Mouse (Mus musculus) central nervous system, embryonic 11.5 days (tissue): ENCODE measurements around the gene Sco1. TPM values are rescaled to one million over a fixed set of nuclear protein-coding genes. Genes with fewer than 3 reads are reported as not detected.

Experiments
- polyA plus RNA-seq: library from polyadenylated mRNA; depleted of rRNA; stranded (reverse); fragments of >200 nt; gene quantifications from 2 replicates; pipeline ENCODE4 v1.2.3, GENCODE M21; 2012; rRNA removed

The Sco1 gene
- 6.6 and 9.9 TPM in 2 replicates for polyA plus RNA-seq

GRCm38 (mm10) chr11:67052321-67052952 lies at the start of gene Sco1, which contains the start of gene Adprm:
Gene Sco1, plus strand, starts transcription at chr11:67052670.
Gene Adprm, minus strand, starts transcription at chr11:67052594.

GRCm38 (mm10) chr11:67024867-67025477 lies 27.5 kb upstream of the Sco1 start, which contains the start of gene Tmem220:
Gene Tmem220, plus strand, starts transcription at chr11:67025154.

DNA sequence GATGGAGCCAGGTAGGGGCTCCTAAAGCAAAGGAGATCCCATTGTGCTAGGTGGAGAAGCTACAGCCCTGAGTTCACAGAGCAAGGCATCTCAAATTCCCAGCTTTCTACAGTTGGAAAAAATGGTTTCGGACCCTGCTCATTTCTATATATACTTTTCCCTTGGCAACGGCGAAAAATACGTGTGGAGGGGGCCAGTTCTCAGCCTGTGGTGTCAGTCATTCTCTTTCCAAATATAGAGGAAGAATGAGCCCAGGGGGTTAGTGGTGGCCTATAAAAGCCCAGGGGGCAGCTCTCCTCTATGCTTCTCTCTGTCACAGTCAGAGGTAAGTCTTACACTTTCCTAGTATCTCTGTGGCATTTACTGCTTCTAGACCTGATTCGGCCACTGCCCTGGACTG lies 25.5 kb downstream of the Sco1 start, which contains the start of gene Myh3:
Gene Myh3 (plus strand): TSS at position 301 of the 400 bp plus-strand sequence.

Other genes starting within 250 kb of the Sco1 start
- gene Pirt, start 140.7 kb upstream of the Sco1 start, polyA plus RNA-seq, result 1.2 and 2.1 TPM in 2 replicates
- not detected in 2 replicates for gene Tmem238l, start 96.0 kb upstream of the Sco1 start, polyA plus RNA-seq
- gene Tmem220, start 27.5 kb upstream of the Sco1 start, polyA plus RNA-seq, result 1.2 and 1.7 TPM in 2 replicates
- 19.1 and 34.4 TPM in 2 replicates for gene Adprm, start 76 bp upstream of the Sco1 start, polyA plus RNA-seq
- 0.80 and 20.1 TPM in 2 replicates for gene Myh3, start 25.6 kb downstream of the Sco1 start, polyA plus RNA-seq
- gene Myh2, start 118.4 kb downstream of the Sco1 start, polyA plus RNA-seq, result 0.01 TPM in 2 replicates
- 0.02 and 0.10 TPM in 2 replicates for gene Myh1, start 147.4 kb downstream of the Sco1 start, polyA plus RNA-seq
- 0.14 TPM in 1 of 2 replicates, not detected in the other for gene Myh4, start 185.4 kb downstream of the Sco1 start, polyA plus RNA-seq
- gene Myh8, start 224.5 kb downstream of the Sco1 start, polyA plus RNA-seq, result 0.02 and 1.8 TPM in 2 replicates